In genomic region chr4:154301466-154301881, GRCm38 (mm10) we compare ENCODE assay signal across 8 mouse cellular contexts. TPM values are rescaled to one million over a fixed set of nuclear protein-coding genes. Genes with fewer than 3 reads are reported as not detected.
A peak's percentile ranks its signal among the peaks of the same experiment; 100 is the strongest.
DNase-seq lines count a peak whose midpoint lies in the region; ATAC-seq and TF ChIP-seq lines count a peak whose summit lies in the region.

Gene Arhgef16, minus strand, starts transcription at chr4:154301676.

- no peak within 1 kb of the TSS for H3K4me3 ChIP-seq in cerebellum, adult 2 months (replicated peaks; ENCODE audit: insufficient read depth, low read depth, low read length)

- no peak for TF ChIP-seq POLR2A in cerebellum, adult 2 months (IDR thresholded peaks at IDR 0.05; ENCODE audit: borderline replicate concordance, insufficient read depth, low read length)

- TF ChIP-seq CTCF in cerebellum, adult 2 months (IDR thresholded peaks at IDR 0.05; ENCODE audit: borderline replicate concordance, insufficient read depth, low read depth, low read length), result peak; percentile 91

- peak; percentile 74 for ATAC-seq in monocyte, adult 5-6 weeks (replicated peaks; ENCODE audit: insufficient number of reproducible peaks, low FRiP score, low TSS enrichment, poor library complexity, severe bottlenecking)

- no peaks in the 10 kb centered on the region for H3K4me1 ChIP-seq in cerebellum, adult 2 months (ENCODE audit: control insufficient read depth, insufficient read depth, low read length)

- DNase-seq in urinary bladder, adult 2 months (ENCODE audit: low spot score), result no peak
- no peak for DNase-seq in urinary bladder, postnatal 4 days (ENCODE audit: low spot score in 2 of 2)
- peak; percentile 18 to 51 for DNase-seq in cerebellum, adult 2 months
- peak; percentile 46 for DNase-seq in heart, adult 8-10 months (ENCODE audit: low spot score)
- peak; percentile 61 to 69 for DNase-seq in kidney, adult 8-10 months
- DNase-seq in liver, result peak; percentile 36
- DNase-seq in thymus, postnatal 4 days, result peak; percentile 44

- peaks cover 2% of the 10 kb centered on the region; the same call in 1 of the 2 replicates for H3K27me3 ChIP-seq in cerebellum, adult 2 months (ENCODE audit: control insufficient read depth, insufficient read depth, low read length)

- no peak within 1 kb of the TSS for H3K27ac ChIP-seq in cerebellum, adult 2 months (ENCODE audit: insufficient read depth, low read length)

- WGBS in cerebellum, adult 2 months, result 23% methylated on average over 7 of the region's 7 CpGs

RNA-seq across cellular contexts. Expression of gene Arhgef16, which starts in this region (rescaled TPM):
- 10.9 and 11.4 TPM in 2 replicates for polyA plus RNA-seq in urinary bladder, adult 2 months (2012; rRNA removed)
- polyA plus RNA-seq in cerebellum, adult 2 months (2012; rRNA removed), result 0.90 and 1.0 TPM in 2 replicates
- total RNA-seq in heart, adult 8-10 months (2022), result 1 to 10 TPM in 1 of 4 experiments, under 1 TPM in 3; 0.47 to 1.2 (median 0.53) TPM
- total RNA-seq in monocyte, adult 5-6 weeks (2017), result not detected in 3 replicates

Comparison
In these comparisons a context has a peak if more than half of its experiments do, and no peak if none do; other contexts are left out.
1. Peak in ATAC-seq in monocyte, adult 5-6 weeks; RNA of the gene not detected or under 1 TPM.
2. DNase-seq: peak in cerebellum, adult 2 months (2 of 2), heart, adult 8-10 months (single experiment), kidney, adult 8-10 months (2 of 2), liver (single experiment) and thymus, postnatal 4 days (single experiment); none in urinary bladder, adult 2 months (single experiment) and urinary bladder, postnatal 4 days (0 of 2).